Mouse (Mus musculus) MEL (cell line): Measurements from ENCODE around the gene D16Ertd472e. TPM values are rescaled to one million over a fixed set of nuclear protein-coding genes. Genes with fewer than 3 reads are reported as not detected.

Source experiments
- DNase-seq: peaks from one replicate; pipeline ENCODE4 v3.0.0; 2011; ENCODE audit warnings: low read depth, low spot score
- H3K27ac ChIP-seq: 2 replicates; pipeline ENCODE4 v1.5.1; 2012; ENCODE audit warnings: low read depth, mild to moderate bottlenecking, control low read depth, low read length, moderate library complexity; ENCODE audit not compliant: control insufficient read depth
- H3K27me3 ChIP-seq, 2 experiments: fragments of 150-350 bp in 1 of 2; sonication (generic) in 1 of 2; 2 replicates each; pipeline ENCODE4 v1.6.1; 2012; ENCODE audit warnings: low read length in 2 of 2, mild to moderate bottlenecking in 2 of 2, improper control_type of control experiment in 1 of 2, moderate library complexity in 1 of 2; ENCODE audit not compliant: insufficient read depth in 2 of 2, control insufficient read depth in 1 of 2
- H3K36me3 ChIP-seq, 2 experiments: 2 replicates each; pipeline ENCODE4 v1.6.1; 2012 to 2014; ENCODE audit warnings: low read length in 2 of 2, improper control_type of control experiment in 1 of 2, inconsistent platforms in 1 of 2, mild to moderate bottlenecking in 1 of 2; ENCODE audit not compliant: insufficient read depth in 2 of 2, control insufficient read depth in 1 of 2
- H3K4me1 ChIP-seq, 2 experiments: fragments of 150-350 bp in 1 of 2; sonication (generic) in 1 of 2; 2 replicates each; pipeline ENCODE4 v1.6.1; 2012; ENCODE audit warnings: low read length in 2 of 2, improper control_type of control experiment in 1 of 2, mild to moderate bottlenecking in 1 of 2; ENCODE audit not compliant: insufficient read depth in 2 of 2, control insufficient read depth in 1 of 2
- H3K4me3 ChIP-seq, 2 experiments: fragments of 150-350 bp in 1 of 2; sonication (generic) in 1 of 2; 2 replicates each; pipeline ENCODE4 v1.5.1; 2012; ENCODE audit warnings: low read depth in 2 of 2, low read length in 2 of 2, mild to moderate bottlenecking in 2 of 2, moderate library complexity in 2 of 2, control low read depth in 1 of 2, improper control_type of control experiment in 1 of 2; ENCODE audit not compliant: control insufficient read depth in 1 of 2, insufficient read depth in 1 of 2
- H3K79me2 ChIP-seq: 2 replicates; pipeline ENCODE4 v1.6.1; 2012; ENCODE audit warnings: mild to moderate bottlenecking, low read length, moderate library complexity; ENCODE audit not compliant: control insufficient read depth, poor library complexity, insufficient read depth
- H3K9ac ChIP-seq: 2 replicates; pipeline ENCODE4 v1.6.1; 2012; ENCODE audit warnings: low read depth, mild to moderate bottlenecking, control low read depth, low read length, moderate library complexity; ENCODE audit not compliant: control insufficient read depth, poor library complexity, severe bottlenecking
- H3K9me3 ChIP-seq: fragments of 150-350 bp; sonication (generic); replicated peaks from 2 replicates; pipeline ENCODE4 v1.6.1; 2012; ENCODE audit warnings: mild to moderate bottlenecking, low read length, improper control_type of control experiment, moderate library complexity; ENCODE audit not compliant: insufficient read depth
- BHLHE40 ChIP-seq: IDR thresholded peaks from 2 replicates; pipeline ENCODE4 v1.6.1; 2012; ENCODE audit warnings: low read depth, mild to moderate bottlenecking, inconsistent platforms, low read length, improper control_type of control experiment, borderline replicate concordance
- CHD1 ChIP-seq: IDR thresholded peaks from 2 replicates; pipeline ENCODE4 v1.6.1; 2012; ENCODE audit warnings: low read depth, mild to moderate bottlenecking, inconsistent platforms, low read length, improper control_type of control experiment
- CHD2 ChIP-seq: IDR thresholded peaks from 2 replicates; pipeline ENCODE4 v1.6.1; 2011; ENCODE audit warnings: low read length, improper control_type of control experiment
- CTCF ChIP-seq, 3 experiments: IDR thresholded peaks in 2 of 3; conservative IDR thresholded peaks in 1 of 3; 2 replicates each; pipeline ENCODE4 v1.5.1; 2011 to 2012; ENCODE audit warnings: low read length in 3 of 3, low read depth in 2 of 3, mild to moderate bottlenecking in 2 of 3, improper control_type of control experiment in 1 of 3, inconsistent platforms in 1 of 3, mixed read lengths in 1 of 3, moderate library complexity in 1 of 3; ENCODE audit not compliant: control insufficient read depth in 1 of 3, insufficient read depth in 1 of 3, poor library complexity in 1 of 3, severe bottlenecking in 1 of 3
- E2F4 ChIP-seq: IDR thresholded peaks from 2 replicates; pipeline ENCODE4 v1.6.1; 2011; ENCODE audit warnings: low read depth, low read length, improper control_type of control experiment, borderline replicate concordance
- EP300 ChIP-seq, 2 experiments: IDR thresholded peaks; 2 replicates each; pipeline ENCODE4 v1.6.1; 2011; ENCODE audit warnings: improper control_type of control experiment in 2 of 2, low read length in 2 of 2, low read depth in 1 of 2, mild to moderate bottlenecking in 1 of 2
- ETS1 ChIP-seq: IDR thresholded peaks from 2 replicates; pipeline ENCODE4 v1.6.1; 2012; ENCODE audit warnings: low read depth, mild to moderate bottlenecking, inconsistent platforms, low read length, improper control_type of control experiment, moderate library complexity
- GABPA ChIP-seq: IDR thresholded peaks from 2 replicates; pipeline ENCODE4 v1.6.1; 2012; ENCODE audit warnings: low read depth, mild to moderate bottlenecking, inconsistent platforms, low read length, improper control_type of control experiment, moderate library complexity
- GATA1 ChIP-seq: IDR thresholded peaks from 2 replicates; pipeline ENCODE4 v1.6.1; 2011; ENCODE audit warnings: low read depth, low read length, improper control_type of control experiment
- HCFC1 ChIP-seq: IDR thresholded peaks from 2 replicates; pipeline ENCODE4 v1.6.1; 2012; ENCODE audit warnings: low read depth, mild to moderate bottlenecking, inconsistent platforms, low read length, improper control_type of control experiment, moderate library complexity
- JUND ChIP-seq: IDR thresholded peaks from 2 replicates; pipeline ENCODE4 v1.6.1; 2011; ENCODE audit warnings: low read depth, mild to moderate bottlenecking, improper control_type of control experiment, low read length
- KAT2A ChIP-seq: conservative IDR thresholded peaks from 2 replicates; pipeline ENCODE4 v1.6.1; 2012; ENCODE audit warnings: low read depth, low read length, improper control_type of control experiment, inconsistent platforms
- MAFK ChIP-seq: IDR thresholded peaks from 2 replicates; pipeline ENCODE4 v1.6.1; 2011; ENCODE audit warnings: low read depth, mild to moderate bottlenecking, low read length, improper control_type of control experiment, borderline replicate concordance
- MAX ChIP-seq: IDR thresholded peaks from 2 replicates; pipeline ENCODE4 v1.6.1; 2011; ENCODE audit warnings: low read length, improper control_type of control experiment
- MAZ ChIP-seq: IDR thresholded peaks from 2 replicates; pipeline ENCODE4 v1.6.1; 2012; ENCODE audit warnings: low read depth, mild to moderate bottlenecking, inconsistent platforms, low read length, improper control_type of control experiment
- MEF2A ChIP-seq: IDR thresholded peaks from 2 replicates; pipeline ENCODE4 v1.6.1; 2014; ENCODE audit warnings: low read depth, mild to moderate bottlenecking, inconsistent platforms, low read length, improper control_type of control experiment; ENCODE audit not compliant: poor library complexity, insufficient replicate concordance, severe bottlenecking; ENCODE audit errors: extremely low read depth
- MXI1 ChIP-seq: IDR thresholded peaks from 2 replicates; pipeline ENCODE4 v1.6.1; 2011; ENCODE audit warnings: mild to moderate bottlenecking, low read depth, low read length, improper control_type of control experiment
- MYB ChIP-seq: IDR thresholded peaks from 2 replicates; pipeline ENCODE4 v1.6.1; 2011; ENCODE audit warnings: mild to moderate bottlenecking, low read depth, low read length, improper control_type of control experiment
- MYC ChIP-seq: IDR thresholded peaks from 2 replicates; pipeline ENCODE4 v1.6.1; 2011; ENCODE audit warnings: low read depth, mild to moderate bottlenecking, low read length, improper control_type of control experiment, moderate library complexity
- NELFE ChIP-seq: IDR thresholded peaks from 2 replicates; pipeline ENCODE4 v1.6.1; 2011; ENCODE audit warnings: low read depth, low read length, improper control_type of control experiment
- NRF1 ChIP-seq: IDR thresholded peaks from 2 replicates; pipeline ENCODE4 v1.6.1; 2014; ENCODE audit warnings: low read depth, mild to moderate bottlenecking, inconsistent platforms, low read length, improper control_type of control experiment, moderate library complexity; ENCODE audit not compliant: poor library complexity, insufficient read depth, severe bottlenecking
- POLR2A ChIP-seq, 2 experiments: IDR thresholded peaks; 2 replicates each; pipeline ENCODE4 v1.6.1; 2011 to 2012; ENCODE audit warnings: low read length in 2 of 2, mild to moderate bottlenecking in 2 of 2, control low read depth in 1 of 2, improper control_type of control experiment in 1 of 2, low read depth in 1 of 2, moderate library complexity in 1 of 2; ENCODE audit not compliant: control insufficient read depth in 1 of 2, insufficient read depth in 1 of 2, poor library complexity in 1 of 2
- POLR2AphosphoS2 ChIP-seq: IDR thresholded peaks from 2 replicates; pipeline ENCODE4 v1.6.1; 2011; ENCODE audit warnings: low read length, improper control_type of control experiment
- RAD21 ChIP-seq: IDR thresholded peaks from 2 replicates; pipeline ENCODE4 v1.6.1; 2011; ENCODE audit warnings: mild to moderate bottlenecking, low read depth, low read length, improper control_type of control experiment
- RCOR1 ChIP-seq: IDR thresholded peaks from 2 replicates; pipeline ENCODE4 v1.6.1; 2012; ENCODE audit warnings: low read depth, mild to moderate bottlenecking, inconsistent platforms, low read length, improper control_type of control experiment
- SIN3A ChIP-seq: IDR thresholded peaks from 2 replicates; pipeline ENCODE4 v1.6.1; 2012; ENCODE audit warnings: low read length, improper control_type of control experiment, inconsistent platforms
- SMC3 ChIP-seq: IDR thresholded peaks from 2 replicates; pipeline ENCODE4 v1.6.1; 2011; ENCODE audit warnings: low read depth, low read length, improper control_type of control experiment
- TBP ChIP-seq: IDR thresholded peaks from 2 replicates; pipeline ENCODE4 v1.8.0; 2011; ENCODE audit warnings: low read depth, low read length, improper control_type of control experiment
- TCF12 ChIP-seq: IDR thresholded peaks from 2 replicates; pipeline ENCODE4 v1.6.1; 2014; ENCODE audit warnings: low read depth, mild to moderate bottlenecking, inconsistent platforms, low read length, improper control_type of control experiment, moderate library complexity
- UBTF ChIP-seq: IDR thresholded peaks from 2 replicates; pipeline ENCODE4 v1.6.1; 2012; ENCODE audit warnings: low read depth, mild to moderate bottlenecking, inconsistent platforms, low read length, improper control_type of control experiment, moderate library complexity, borderline replicate concordance; ENCODE audit not compliant: insufficient read depth
- USF1 ChIP-seq: IDR thresholded peaks from 2 replicates; pipeline ENCODE4 v1.6.1; 2014; ENCODE audit warnings: low read depth, mild to moderate bottlenecking, inconsistent platforms, low read length, improper control_type of control experiment, moderate library complexity
- USF2 ChIP-seq, 2 experiments: IDR thresholded peaks; 2 replicates each; pipeline ENCODE4 v1.6.1; 2011 to 2012; ENCODE audit warnings: improper control_type of control experiment in 2 of 2, low read length in 2 of 2, borderline replicate concordance in 1 of 2, inconsistent platforms in 1 of 2, low read depth in 1 of 2, mild to moderate bottlenecking in 1 of 2; ENCODE audit not compliant: insufficient read depth in 1 of 2
- ZC3H11A ChIP-seq: IDR thresholded peaks from 2 replicates; pipeline ENCODE4 v1.6.1; 2012; ENCODE audit warnings: low read depth, mild to moderate bottlenecking, inconsistent platforms, low read length, improper control_type of control experiment
- ZKSCAN1 ChIP-seq: IDR thresholded peaks from 2 replicates; pipeline ENCODE4 v1.6.1; 2012; ENCODE audit warnings: low read depth, mild to moderate bottlenecking, inconsistent platforms, low read length, improper control_type of control experiment, moderate library complexity
- ZMIZ1 ChIP-seq: IDR thresholded peaks from 2 replicates; pipeline ENCODE4 v1.6.1; 2012; ENCODE audit warnings: low read depth, mild to moderate bottlenecking, inconsistent platforms, low read length, improper control_type of control experiment, moderate library complexity
- ZNF384 ChIP-seq: IDR thresholded peaks from 2 replicates; pipeline ENCODE4 v1.6.1; 2012; ENCODE audit warnings: low read depth, mild to moderate bottlenecking, inconsistent platforms, low read length, improper control_type of control experiment
- polyA plus RNA-seq, 2 experiments: library from polyadenylated mRNA; stranded (reverse) in 1 of 2; unstranded in 1 of 2; fragments of >175 nt in 1 of 2; fragments of >200 nt in 1 of 2; gene quantifications; 2 replicates each; pipeline versions ENCODE4 v1.2.1 to v1.2.4; 2012; ENCODE audit warnings: low replicate concordance in 2 of 2, low read depth in 1 of 2; ENCODE audit not compliant: insufficient read length in 2 of 2, insufficient read depth in 1 of 2, missing spikeins in 1 of 2
- total RNA-seq: library from RNA; depleted of rRNA; stranded (reverse); fragments of 300-350 nt; gene quantifications from 2 replicates; pipeline ENCODE4 v1.2.3, GENCODE M21; 2012

The D16Ertd472e gene
- total and polyA plus RNA-seq, 3 experiments: 23.0 to 30.4 (median 23.6) TPM

DNA sequence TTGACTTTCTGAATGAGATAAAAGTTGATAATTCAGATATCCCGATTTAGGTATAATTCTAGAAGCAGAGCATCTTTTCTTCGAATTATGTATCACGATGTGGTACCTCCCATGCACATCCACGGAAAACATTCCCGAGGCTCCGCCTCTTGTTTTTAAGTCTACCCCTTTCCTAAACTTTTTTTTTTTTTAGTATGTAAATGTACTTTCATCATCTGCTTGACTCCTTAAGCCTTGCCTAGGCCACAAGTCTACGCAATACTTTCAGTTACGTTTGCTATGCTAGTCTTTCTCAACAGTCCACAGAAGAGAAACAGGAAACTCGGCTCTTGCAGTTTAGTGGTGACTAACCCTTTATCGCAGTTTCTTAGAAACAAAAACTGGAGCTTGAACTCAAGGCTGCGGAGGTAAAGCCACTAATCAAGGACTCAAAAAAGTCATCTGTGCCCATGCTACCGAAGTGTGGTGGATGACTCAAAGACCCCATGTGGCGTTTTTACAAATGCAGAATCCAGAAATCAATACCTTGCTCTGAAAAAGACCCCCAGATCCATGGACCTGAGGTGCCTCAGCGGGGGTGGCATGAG, 670 bp upstream of the D16Ertd472e start:
- DNase-seq: peak; percentile 90
- peak overlapping the region; percentile 60 for H3K4me3 ChIP-seq
- peak overlapping the region; percentile 92 for H3K27ac ChIP-seq
- peaks cover 2 to 26% of the 10 kb centered on the region in 2 experiments; a peak in 3 of 4 replicates for H3K36me3 ChIP-seq
- peaks cover 8 to 11% of the 10 kb centered on the region in 2 experiments for H3K4me1 ChIP-seq
- no peaks in the 10 kb centered on the region for H3K27me3 ChIP-seq
- no peaks in the 10 kb centered on the region for H3K9me3 ChIP-seq
- peak overlapping the region; percentile 98 for H3K9ac ChIP-seq
- peaks cover 28% of the 10 kb centered on the region for H3K79me2 ChIP-seq
- TF ChIP-seq POLR2A (IDR thresholded peaks at IDR 0.05; ENCODE audit: control insufficient read depth in 1 of 2, insufficient read depth in 1 of 2, low read depth in 1 of 2, low read length in 2 of 2, poor library complexity in 1 of 2): no peak; a peak in 1 of 4 replicates
- no peak for TF ChIP-seq NRF1
- no peak for TF ChIP-seq UBTF
- peak; percentile 60 for TF ChIP-seq MYB
- TF ChIP-seq RAD21: no peak
- no peak for TF ChIP-seq MEF2A
- TF ChIP-seq HCFC1: peak; percentile 38; the same call in 1 of the 2 replicates
- TF ChIP-seq ETS1: peak; percentile 87
- no peak for TF ChIP-seq POLR2AphosphoS2
- TF ChIP-seq TBP: 0 out of 2 replicates have a peak, but pooled peaks have one; percentile 28
- TF ChIP-seq MYC: no peak
- TF ChIP-seq CTCF (IDR thresholded peaks at IDR 0.05 in 2 of 3, conservative IDR thresholded peaks at IDR 0.05 in 1 of 3; ENCODE audit: control insufficient read depth in 1 of 3, insufficient read depth in 1 of 3, low read depth in 2 of 3, low read length in 3 of 3, poor library complexity in 1 of 3, severe bottlenecking in 1 of 3): no peak
- no peak for TF ChIP-seq GABPA
- 0 out of 2 replicates have a peak, but pooled peaks have one; percentile 30 for TF ChIP-seq RCOR1
- TF ChIP-seq ZC3H11A: no peak
- no peak for TF ChIP-seq MAZ
- 0 out of 2 replicates have a peak, but pooled peaks have one; percentile 6 for TF ChIP-seq SMC3
- TF ChIP-seq KAT2A: no peak
- TF ChIP-seq GATA1: peak; percentile 59
- peak; percentile 44; the same call in 1 of the 2 replicates for TF ChIP-seq TCF12
- TF ChIP-seq MXI1: no peak
- no peak for TF ChIP-seq ZKSCAN1
- peak; percentile 72; the same call in 1 of the 2 replicates for TF ChIP-seq MAX
- TF ChIP-seq EP300 (IDR thresholded peaks at IDR 0.05; ENCODE audit: low read depth in 1 of 2, low read length in 2 of 2): peak; percentile 59 to 72
- peak; percentile 14; the same call in 1 of the 2 replicates for TF ChIP-seq NELFE
- TF ChIP-seq JUND: peak; percentile 61; the same call in 1 of the 2 replicates
- no peak for TF ChIP-seq USF1
- TF ChIP-seq CHD2: 0 out of 2 replicates have a peak, but pooled peaks have one; percentile 10
- TF ChIP-seq BHLHE40: no peak
- no peak for TF ChIP-seq ZMIZ1
- TF ChIP-seq E2F4: no peak
- TF ChIP-seq SIN3A: peak; percentile 80; the same call in 1 of the 2 replicates
- TF ChIP-seq ZNF384: peak; percentile 78
- no peak for TF ChIP-seq USF2 (IDR thresholded peaks at IDR 0.05; ENCODE audit: borderline replicate concordance in 1 of 2, insufficient read depth in 1 of 2, low read depth in 1 of 2, low read length in 2 of 2)
- no peak for TF ChIP-seq MAFK
- peak; percentile 65; the same call in 1 of the 2 replicates for TF ChIP-seq CHD1
